Mouse (Mus musculus): ENCODE results near the gene Cd68. TPM values are rescaled to one million over a fixed set of nuclear protein-coding genes. Genes with fewer than 3 reads are reported as not detected.
A peak's percentile ranks its signal among the peaks of the same experiment; 100 is the strongest.

The Cd68 gene
- polyA plus RNA-seq, 1 experiment from 2014 or later, result 33.3 TPM

DNA sequence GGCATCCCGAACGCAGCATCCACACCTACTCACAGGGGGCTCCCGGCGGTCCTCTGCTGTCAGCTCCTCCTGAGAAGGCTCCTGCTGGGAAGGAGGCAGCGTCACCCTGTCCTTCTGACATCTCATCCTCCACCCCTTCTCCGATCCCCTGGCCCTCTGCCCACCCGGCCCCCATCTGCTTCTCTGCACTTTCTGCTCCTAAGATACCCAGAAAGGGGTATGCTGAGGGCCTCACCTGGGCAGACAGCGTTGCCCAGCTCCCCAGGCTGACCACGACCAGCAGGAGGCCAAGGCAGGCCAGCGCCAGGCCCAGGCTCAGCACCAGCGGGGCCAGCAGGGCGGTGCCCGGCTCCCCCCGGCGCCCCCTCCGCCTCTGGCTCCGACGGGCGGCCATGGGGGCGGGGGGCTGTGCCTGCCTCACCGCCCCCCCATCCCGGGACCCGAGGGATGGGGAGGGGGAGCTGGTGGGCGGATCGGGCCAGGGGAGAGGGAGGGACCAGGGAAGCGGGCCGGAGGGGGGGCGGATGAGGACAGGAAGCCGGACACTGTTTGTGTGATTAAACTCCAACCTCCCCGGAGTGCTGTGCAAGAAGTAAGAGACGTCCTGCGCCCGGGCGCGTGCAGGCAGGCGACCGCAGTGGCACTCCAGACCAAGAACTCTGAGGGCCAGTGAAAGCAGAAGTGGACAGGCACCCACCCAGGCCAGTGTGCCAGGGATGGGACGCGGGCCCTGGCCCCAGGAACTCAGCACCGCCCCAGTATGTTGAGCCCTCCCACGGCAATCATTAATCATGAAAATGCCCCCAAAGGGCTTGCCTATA lies 29.6 kb upstream of the Cd68 start, which contains the start of the genes Tnfsf12 and Tnfsfm13:
TSS of gene Tnfsf12 (minus strand) at position 489 of the 821 bp plus-strand sequence.
TSS of gene Tnfsfm13 (minus strand) at position 738 of the 821 bp plus-strand sequence.
- no peak for DNase-seq (ENCODE audit: low spot score)

DNA sequence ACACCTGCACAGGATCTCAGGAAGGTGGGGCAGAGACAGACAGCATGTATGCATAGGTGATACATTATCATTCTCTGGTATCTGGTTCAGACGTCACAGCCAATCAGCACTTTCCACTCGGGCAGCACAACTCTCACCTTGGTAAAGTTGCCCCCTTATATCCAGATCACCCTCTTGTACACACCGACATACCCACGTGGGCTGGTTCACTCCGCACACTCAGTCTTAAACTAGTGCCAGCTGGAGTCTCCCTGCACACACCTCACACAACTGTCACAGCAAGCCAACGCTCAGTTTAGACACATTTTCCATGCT lies 29.1 kb upstream of the Cd68 start:
- no peak for DNase-seq (ENCODE audit: low spot score)

GRCm38 (mm10) chr11:69693421-69693965 lies 27.5 kb upstream of the Cd68 start:
- no peak for DNase-seq (ENCODE audit: low spot score)

DNA sequence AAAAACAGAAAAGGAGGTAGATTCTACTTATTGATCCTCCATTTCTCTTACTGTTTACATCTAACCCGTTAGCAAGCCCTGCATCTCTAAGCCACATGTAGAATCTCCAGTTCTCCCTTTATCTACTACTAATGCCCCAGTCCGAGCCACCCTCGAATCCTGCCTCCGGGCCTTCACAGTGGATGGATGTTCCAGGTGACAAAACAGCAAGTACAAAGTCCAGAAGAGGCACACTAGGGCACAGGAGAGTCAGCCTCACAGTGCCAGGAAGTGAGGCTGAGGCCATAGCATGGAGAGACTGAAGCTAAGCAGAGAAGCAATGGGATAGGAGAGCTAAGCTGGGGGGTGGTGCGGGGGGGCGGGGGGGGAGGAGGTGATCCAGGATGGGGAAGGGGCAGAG lies 26.9 kb upstream of the Cd68 start:
- no peak for DNase-seq (ENCODE audit: low spot score)

DNA sequence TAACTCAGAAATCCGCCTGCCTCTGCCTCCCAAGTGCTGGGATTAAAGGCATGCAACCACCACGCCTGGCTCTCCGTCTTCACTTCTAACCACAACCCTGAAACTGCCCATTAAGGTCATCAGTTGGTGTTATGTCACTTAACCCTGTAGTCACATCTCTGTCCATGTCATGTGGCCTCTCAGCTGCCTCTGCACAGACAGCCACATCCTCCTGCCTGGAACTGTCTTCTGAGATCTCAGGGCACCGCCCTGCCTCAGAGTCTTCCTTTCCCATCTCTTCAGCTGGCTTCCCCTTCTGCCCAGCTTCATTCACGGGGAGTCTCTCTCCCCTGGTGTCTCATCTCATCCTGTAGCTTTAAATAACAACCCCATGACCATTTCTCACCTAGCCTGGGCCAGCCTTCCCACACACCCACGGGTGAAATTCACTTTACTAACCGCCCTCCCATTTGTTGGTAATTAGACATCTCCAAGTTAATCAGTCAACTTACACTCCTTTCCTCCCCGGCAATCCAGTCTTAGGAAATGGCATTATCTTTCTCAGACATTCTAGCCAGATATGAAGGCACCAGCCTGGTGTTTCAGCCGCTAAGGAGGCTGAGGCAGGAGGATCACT lies 26.4 kb upstream of the Cd68 start:
- no peak for DNase-seq (ENCODE audit: low spot score)

GRCm38 (mm10) chr11:69689891-69690290 lies 23.9 kb upstream of the Cd68 start:
- DNase-seq (ENCODE audit: low spot score), result no peak

DNA sequence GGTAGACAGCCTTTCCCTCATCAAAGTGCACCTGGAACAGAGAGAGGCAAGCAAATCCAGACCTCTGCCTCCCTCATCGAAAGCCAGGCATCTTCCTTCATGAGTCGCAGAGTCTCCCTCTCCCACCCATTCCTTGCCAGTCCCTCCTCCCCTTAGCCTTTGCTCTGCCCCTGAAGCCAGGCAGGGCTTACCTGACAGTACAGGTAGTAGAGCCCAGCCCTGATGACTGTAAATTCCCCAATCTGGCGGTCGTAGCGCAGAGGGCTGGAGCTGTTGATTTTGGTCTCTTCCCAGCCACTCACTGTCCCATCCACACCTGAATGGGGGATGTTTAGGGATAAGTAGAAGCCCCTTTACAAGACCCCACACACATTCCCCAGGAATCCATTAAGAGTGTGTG lies 21.1 kb upstream of the Cd68 start:
- no peak for DNase-seq (ENCODE audit: low spot score)

DNA sequence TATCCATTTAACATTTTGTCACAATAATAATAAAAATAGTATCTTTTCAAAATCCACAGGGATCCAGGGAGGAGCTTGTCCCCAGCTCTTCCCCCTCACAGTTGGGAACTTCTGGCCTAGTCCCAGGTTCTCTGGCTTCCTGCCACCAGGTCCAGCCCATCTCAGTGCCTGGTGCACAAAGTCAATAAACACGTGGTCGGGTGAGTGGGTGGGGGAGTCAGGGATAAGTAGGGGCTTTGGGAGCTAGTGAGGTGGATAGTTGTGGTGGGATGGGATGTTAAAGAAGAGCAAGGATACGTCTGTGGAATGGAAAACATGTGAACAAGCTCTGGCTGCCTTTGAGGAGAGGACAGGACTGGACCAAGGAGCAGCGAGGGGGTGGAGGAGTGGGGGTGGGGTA lies 20.4 kb upstream of the Cd68 start:
- DNase-seq (ENCODE audit: low spot score), result no peak

GRCm38 (mm10) chr11:69685526-69686148 lies 19.7 kb upstream of the Cd68 start, which contains the start of gene Tnfsf13:
Gene Tnfsf13, minus strand, starts transcription at chr11:69685784.
- no peak for DNase-seq (ENCODE audit: low spot score)

DNA sequence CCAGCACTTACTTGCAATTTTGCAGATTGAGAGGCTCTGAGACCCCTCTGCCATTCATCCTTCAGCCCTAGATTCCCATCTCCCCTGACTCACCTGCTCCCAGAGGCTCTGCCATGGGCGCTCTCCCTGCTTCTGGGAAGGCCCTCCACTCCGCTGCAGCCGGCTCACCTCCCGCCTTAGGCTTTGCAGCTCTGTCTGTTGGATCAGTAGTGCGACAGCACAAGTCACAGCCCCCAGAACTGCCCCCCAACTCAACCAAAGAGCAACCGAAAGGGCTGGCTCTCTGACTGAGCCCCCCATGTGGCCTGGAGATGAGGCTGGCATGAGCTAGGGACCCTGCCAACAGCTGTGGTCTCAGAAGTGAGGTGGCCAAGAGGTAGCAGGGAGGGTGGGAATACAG lies 19.0 kb upstream of the Cd68 start:
- no peak for DNase-seq (ENCODE audit: low spot score)

- DNase-seq (ENCODE audit: low spot score), result no peak
Measured at GRCm38 (mm10) chr11:69684128-69684745, 18.3 kb upstream of the Cd68 start.

GRCm38 (mm10) chr11:69683576-69683975 lies 17.6 kb upstream of the Cd68 start:
- DNase-seq (ENCODE audit: low spot score), result no peak

DNA sequence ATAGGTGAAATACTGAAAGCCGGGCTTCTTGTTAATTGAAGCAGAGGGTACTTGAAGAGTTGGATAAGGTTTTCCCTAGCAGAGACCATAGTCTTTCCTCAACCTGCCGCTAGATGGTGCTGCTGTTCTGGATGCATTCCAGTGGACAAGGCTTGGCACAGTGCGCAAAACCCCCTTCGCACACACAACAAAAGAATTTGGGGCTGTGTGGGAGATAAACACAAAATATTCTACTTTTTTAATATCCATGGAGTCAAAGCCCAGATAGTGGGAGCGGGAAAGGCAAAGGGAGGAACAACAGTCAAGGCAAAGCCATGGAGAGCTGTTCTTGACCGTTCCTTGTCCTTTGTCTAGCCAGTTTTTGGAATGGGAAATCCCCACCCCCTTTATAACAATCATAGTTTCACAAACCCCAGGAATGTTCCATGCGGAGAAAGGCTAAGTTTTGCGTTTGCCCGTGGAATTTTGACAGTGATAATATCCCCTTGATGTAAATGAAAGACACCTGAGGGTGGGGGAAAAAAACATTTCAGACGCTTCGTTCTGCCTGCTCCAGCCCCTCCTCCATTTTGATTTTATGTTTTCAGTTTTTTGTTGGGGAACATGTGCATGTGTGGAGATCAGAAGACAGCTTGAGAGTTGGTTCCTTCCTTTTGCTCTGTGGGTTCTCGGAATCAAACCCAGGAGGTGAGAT lies 17.0 kb upstream of the Cd68 start:
- peak; percentile 89 for DNase-seq (ENCODE audit: low spot score)

GRCm38 (mm10) chr11:69682209-69682839 lies 16.4 kb upstream of the Cd68 start:
- no peak for DNase-seq (ENCODE audit: low spot score)

DNA sequence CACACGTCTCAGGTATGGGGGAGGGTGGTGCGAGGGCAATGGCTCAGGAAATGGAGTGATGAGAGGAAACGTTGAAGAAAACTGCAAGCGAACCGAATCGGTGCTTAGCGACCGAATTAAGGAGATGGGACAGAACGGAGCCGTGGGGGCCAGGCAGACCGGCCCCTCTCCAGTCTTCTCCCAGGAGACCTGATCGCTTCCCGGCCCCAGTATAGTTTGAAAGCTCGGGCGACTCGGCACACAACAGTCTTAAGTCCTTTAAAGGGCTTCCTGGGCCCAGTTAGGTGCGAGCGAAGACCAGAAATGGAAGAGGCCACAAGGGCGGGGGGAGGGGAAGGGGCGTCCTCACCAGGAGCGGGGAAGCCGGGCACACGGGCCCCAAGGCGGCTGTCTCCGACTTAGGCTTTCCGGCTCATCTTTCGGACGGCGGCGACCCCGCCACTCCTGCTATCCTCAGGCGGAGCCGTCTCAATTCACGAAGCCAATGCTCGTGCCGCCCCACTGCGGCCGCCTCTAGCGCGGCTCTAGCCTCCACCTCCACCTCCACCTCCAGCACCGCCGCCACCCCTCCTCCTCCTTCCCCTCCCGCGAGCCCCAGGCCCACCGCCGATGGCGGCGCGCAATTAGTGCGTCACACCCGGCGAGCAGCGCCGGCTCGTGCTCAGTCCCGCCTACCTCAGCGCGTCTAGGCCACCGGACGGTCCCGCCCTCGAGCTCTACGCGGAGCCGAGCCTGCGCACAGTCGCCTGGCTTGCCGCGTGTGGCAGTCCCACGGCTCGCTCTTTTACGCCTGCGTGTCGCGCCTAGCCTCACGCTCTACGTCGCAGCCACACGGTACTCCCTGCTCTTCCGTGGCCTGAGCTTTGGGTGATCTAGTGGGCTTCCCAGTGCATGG lies 15.6 kb upstream of the Cd68 start, which contains the start of gene Senp3:
TSS of gene Senp3 (minus strand) at position 771 of the 895 bp plus-strand sequence.
- peak; percentile 97 for DNase-seq (ENCODE audit: low spot score)

DNA sequence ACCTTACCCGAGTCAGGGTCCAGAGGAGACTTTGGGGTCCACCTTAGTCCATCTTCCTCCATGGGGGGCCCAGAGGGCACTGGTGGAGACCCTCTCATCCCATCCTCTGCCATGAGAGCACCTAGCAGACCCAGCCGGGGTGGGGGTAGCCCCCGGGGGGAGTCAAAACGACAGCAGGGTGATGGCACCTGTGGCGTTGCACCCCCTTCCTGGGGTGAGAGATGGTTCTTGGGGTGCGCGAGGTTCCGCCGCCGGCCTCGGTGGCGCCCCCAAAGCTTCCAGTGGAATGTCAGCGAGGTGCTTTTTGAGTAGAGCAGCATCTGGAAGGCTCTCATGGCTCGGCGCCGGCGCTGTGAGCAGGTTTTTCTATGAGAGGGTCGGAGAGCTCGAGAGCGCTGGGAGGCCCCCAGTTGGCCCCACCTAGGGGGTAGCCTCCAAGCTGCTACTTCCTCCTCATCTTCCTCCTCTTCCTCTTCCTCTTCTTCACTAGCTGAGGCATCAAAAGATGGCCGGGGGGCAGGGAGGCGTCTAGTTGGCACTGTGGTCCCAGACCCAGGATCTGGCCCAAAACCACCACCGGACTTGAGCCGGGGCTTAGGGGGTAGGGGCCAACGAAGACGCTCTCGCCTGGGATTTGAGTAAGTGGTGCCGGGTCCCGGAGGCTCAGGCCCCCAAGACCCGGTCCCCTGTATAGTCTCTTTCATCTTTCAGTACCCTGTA lies 14.3 kb upstream of the Cd68 start:
- no peak for DNase-seq (ENCODE audit: low spot score)

- DNase-seq (ENCODE audit: low spot score), result no peak
Measured at GRCm38 (mm10) chr11:69679144-69679543, 13.2 kb upstream of the Cd68 start.

GRCm38 (mm10) chr11:69672211-69672706 lies 6.3 kb upstream of the Cd68 start, which contains the start of gene Eif4a1:
Gene Eif4a1, minus strand, starts transcription at chr11:69672423.
- DNase-seq (ENCODE audit: low spot score), result peak; percentile 100
